Mouse (Mus musculus) olfactory bulb, adult 2 months (tissue): Measurements from ENCODE around the gene Mest. TPM values are rescaled to one million over a fixed set of nuclear protein-coding genes. Genes with fewer than 3 reads are reported as not detected.

Source experiments
- H3K27ac ChIP-seq: fragments of 200-500 bp; 2 replicates; pipeline ENCODE4 v1.5.1; 2012; ENCODE audit warnings: low read depth, low read length; ENCODE audit not compliant: insufficient read depth
- H3K4me1 ChIP-seq: fragments of 200-500 bp; 2 replicates; pipeline ENCODE4 v1.6.1; 2012; ENCODE audit warnings: low read length; ENCODE audit not compliant: control insufficient read depth, insufficient read depth
- H3K4me3 ChIP-seq: fragments of 200-500 bp; 2 replicates; pipeline ENCODE4 v1.5.1; 2012; ENCODE audit warnings: mild to moderate bottlenecking, low read depth, low read length, moderate library complexity; ENCODE audit not compliant: insufficient read depth
- CTCF ChIP-seq: fragments of 200-500 bp; IDR thresholded peaks from 2 replicates; pipeline ENCODE4 v1.5.1; 2012; ENCODE audit warnings: low read depth, mild to moderate bottlenecking, low read length, moderate library complexity; ENCODE audit not compliant: insufficient read depth
- POLR2A ChIP-seq: fragments of 200-500 bp; IDR thresholded peaks from 2 replicates; pipeline ENCODE4 v1.6.1; 2012; ENCODE audit warnings: mild to moderate bottlenecking, low read depth, low read length, moderate library complexity; ENCODE audit not compliant: insufficient read depth
- WGBS: fragments of 180-500 bp; shearing (Covaris S2); methylation state at CpG from one replicate; pipeline ENCODE4 v1.1.7; 2018; 5-methylcytosine and 5-hydroxymethylcytosine counted together
- polyA plus RNA-seq: library from polyadenylated mRNA; stranded (reverse); fragments of >200 nt; gene quantifications from 2 replicates; pipeline ENCODE4 v1.2.4, GENCODE M21; 2012; ENCODE audit warnings: low replicate concordance; ENCODE audit not compliant: missing spikeins, insufficient read depth, insufficient read length

The Mest gene
- polyA plus RNA-seq, 1 experiment, result not detected

GRCm38 (mm10) chr6:30735728-30736371 is 12.5 kb downstream of the Mest start:
- peak overlapping the region; percentile 25; the same call in 1 of the 2 replicates for H3K27ac ChIP-seq
- H3K4me1 ChIP-seq, result peaks cover 2% of the 10 kb centered on the region; the same call in 1 of the 2 replicates
- TF ChIP-seq POLR2A (no peak), CTCF (no peak)
- WGBS, result 69% methylated on average over 15 of the region's 15 CpGs
- no peak overlapping the region for H3K4me3 ChIP-seq

DNA sequence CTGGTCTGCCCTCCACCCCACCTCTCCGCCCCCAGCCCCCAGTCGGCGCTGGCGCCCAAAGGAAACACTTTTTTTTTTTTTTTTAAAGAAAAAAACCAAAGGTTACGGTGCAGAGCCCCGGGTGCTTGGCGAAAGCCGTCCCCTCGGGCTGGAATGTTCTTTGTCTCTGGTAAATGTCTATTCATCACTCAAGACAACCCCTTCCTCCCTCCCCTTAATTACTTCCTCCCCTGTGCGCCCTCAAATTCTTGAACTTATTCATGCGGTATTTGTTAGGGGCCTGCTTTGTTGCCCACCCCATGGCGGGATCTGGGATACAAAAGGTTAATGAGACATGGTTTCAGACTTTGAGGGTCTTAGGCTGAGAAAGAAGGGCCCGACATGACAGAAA is 13.0 kb downstream of the Mest start:
- TF ChIP-seq CTCF (no peak), POLR2A (no peak)
- 60% methylated on average over 13 of the region's 13 CpGs for WGBS
- Histone ChIP-seq H3K27ac (no peak overlapping the region), H3K4me1 (peaks cover 2% of the 10 kb centered on the region; the same call in 1 of the 2 replicates), H3K4me3 (no peak overlapping the region)

DNA sequence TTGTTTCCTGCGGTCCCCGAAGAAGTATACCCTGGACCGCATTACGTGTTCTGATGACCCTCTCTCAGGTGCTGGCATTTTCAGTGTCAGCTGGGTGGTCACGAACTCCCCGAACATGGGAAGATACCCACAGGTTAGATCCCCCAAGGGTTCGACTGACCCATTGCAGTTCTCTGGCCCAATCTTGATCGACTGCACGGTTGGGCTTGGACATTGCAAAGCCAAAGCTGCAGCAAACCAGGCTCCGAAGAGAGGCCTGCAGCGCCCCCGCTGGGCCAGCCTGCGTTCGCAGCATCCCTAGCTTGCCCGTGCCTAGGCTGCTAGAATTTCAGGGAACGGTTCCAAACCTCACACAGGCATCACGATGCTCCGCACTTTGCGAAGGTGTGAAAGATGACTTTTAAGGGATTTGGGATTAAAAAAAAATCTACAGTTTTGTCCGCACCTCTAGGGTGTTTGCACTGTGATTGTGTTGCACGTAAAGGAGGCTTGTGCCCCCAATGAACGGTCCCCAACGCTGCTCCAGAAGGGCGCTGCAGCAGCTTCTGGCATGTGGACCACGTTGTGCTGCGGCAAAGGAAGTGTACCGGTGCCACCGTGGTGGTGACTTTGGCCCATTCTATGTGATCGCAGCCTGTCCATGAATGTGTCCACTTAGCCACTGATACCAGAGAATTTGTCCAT is 13.7 kb downstream of the Mest start:
- 0 out of 2 replicates have a peak overlapping the region, but pooled peaks have one; percentile 13 for H3K27ac ChIP-seq
- peaks cover 2% of the 10 kb centered on the region; the same call in 1 of the 2 replicates for H3K4me1 ChIP-seq
- peak overlapping the region; percentile 48 for H3K4me3 ChIP-seq
- TF ChIP-seq CTCF (peak; percentile 59), POLR2A (no peak; the same call in 1 of the 2 replicates)
- 48% methylated on average over 29 of the region's 29 CpGs for WGBS

DNA sequence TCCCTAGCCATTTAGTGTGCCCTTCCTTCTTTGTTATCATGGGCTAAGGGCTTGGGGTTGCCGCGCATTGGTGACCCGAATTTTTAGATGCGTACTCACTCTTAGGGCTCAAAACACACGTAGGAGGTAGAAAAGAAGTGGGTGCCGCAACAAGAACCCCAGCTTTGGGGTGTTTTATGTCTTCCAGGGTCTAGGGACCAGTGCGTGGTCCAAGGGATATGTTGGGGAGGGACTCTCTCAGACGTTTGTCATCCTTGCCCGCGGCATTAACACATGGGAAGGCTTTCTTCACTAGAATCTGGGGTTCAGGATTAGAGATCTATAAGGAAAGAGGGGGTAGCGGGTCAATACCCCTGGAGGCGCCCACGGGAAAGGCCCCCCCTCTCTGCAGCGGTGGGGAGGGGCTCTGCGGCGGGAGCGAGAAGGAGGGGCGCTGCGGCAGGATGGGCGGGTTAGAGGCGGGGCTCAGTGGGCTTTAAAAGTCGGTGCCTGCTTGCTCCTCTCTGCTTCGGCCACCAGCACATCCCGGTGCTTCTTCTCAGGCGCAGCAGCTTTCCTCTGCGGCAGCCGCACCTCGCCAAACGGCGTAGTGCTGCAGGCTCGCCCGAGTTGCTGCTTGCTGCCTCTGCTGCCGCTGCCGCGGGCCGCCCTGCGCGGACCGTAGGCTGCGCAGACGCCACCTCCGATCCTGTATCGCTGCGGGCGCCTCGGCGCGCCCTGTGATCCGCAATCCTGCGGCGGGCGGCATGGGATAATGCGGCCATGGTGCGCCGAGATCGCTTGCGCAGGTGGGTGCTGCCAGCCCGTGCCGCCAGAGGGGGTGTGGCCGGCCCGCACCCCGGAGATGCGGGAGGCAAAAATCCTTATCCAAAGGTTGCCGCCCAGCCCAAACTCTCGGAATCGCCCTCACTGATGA is 14.5 kb downstream of the Mest start:
- peaks cover 2% of the 10 kb centered on the region; the same call in 1 of the 2 replicates for H3K4me1 ChIP-seq
- H3K4me3 ChIP-seq, result peak overlapping the region; percentile 48
- TF ChIP-seq POLR2A, result peak; percentile 80; the same call in 1 of the 2 replicates
- no peak; the same call in 1 of the 2 replicates for TF ChIP-seq CTCF
- WGBS, result 63% methylated on average over 66 of the region's 66 CpGs
- H3K27ac ChIP-seq, result 0 out of 2 replicates have a peak overlapping the region, but pooled peaks have one; percentile 13

GRCm38 (mm10) chr6:30738464-30739006 is 15.2 kb downstream of the Mest start:
- no peaks in the 10 kb centered on the region; the same call in 1 of the 2 replicates for H3K4me1 ChIP-seq
- WGBS, result 44% methylated on average over 20 of the region's 20 CpGs
- H3K4me3 ChIP-seq, result peak overlapping the region; percentile 48
- TF ChIP-seq POLR2A (no peak), CTCF (no peak)
- no peak overlapping the region for H3K27ac ChIP-seq

GRCm38 (mm10) chr6:30739177-30739747 is 15.9 kb downstream of the Mest start:
- 59% methylated on average over 10 of the region's 10 CpGs for WGBS
- H3K4me3 ChIP-seq, result peak overlapping the region; percentile 35
- TF ChIP-seq POLR2A (no peak), CTCF (no peak)

DNA sequence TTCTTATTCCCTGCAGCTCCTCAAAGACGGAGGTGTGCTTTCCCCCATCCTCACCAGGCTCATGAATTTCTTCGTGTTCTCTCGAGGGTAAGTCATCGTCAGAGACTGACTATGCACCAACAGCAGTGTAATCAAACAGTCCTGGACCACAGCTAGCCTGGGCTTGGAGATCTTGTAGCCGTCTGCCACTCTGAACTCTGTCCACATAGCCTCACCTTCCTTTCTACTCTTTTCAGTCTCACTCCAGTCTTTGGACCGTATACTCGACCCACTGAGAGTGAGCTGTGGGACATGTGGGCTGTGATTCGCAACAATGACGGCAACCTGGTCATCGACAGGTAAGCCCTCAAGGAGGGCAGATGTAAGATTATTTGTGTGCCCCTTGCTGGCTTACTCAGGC is 21.5 kb downstream of the Mest start:
- no peak for TF ChIP-seq CTCF
- 75% methylated on average over 10 of the region's 10 CpGs for WGBS
- H3K4me3 ChIP-seq, result no peak overlapping the region
- H3K4me1 ChIP-seq, result peaks cover 2% of the 10 kb centered on the region; the same call in 1 of the 2 replicates
- H3K27ac ChIP-seq, result no peak overlapping the region

More at GRCm38 (mm10) chr6:30739177-30739747, 15.9 kb downstream of the Mest start:
- H3K4me1 ChIP-seq, result no peaks in the 10 kb centered on the region; the same call in 1 of the 2 replicates
- H3K27ac ChIP-seq, result no peak overlapping the region

GRCm38 (mm10) chr6:30745591-30745990 is 22.2 kb downstream of the Mest start:
- H3K27ac ChIP-seq, result no peak overlapping the region
- peaks cover 2% of the 10 kb centered on the region; the same call in 1 of the 2 replicates for H3K4me1 ChIP-seq
- TF ChIP-seq CTCF (no peak), POLR2A (no peak)
- no peak overlapping the region for H3K4me3 ChIP-seq
- 49% methylated on average over 7 of the region's 7 CpGs for WGBS
